Mouse (Mus musculus) gastrocnemius, postnatal 36 days (tissue): Measurements from ENCODE around the gene Nup214. TPM values are rescaled to one million over a fixed set of nuclear protein-coding genes. Genes with fewer than 3 reads are reported as not detected.
A peak's percentile ranks its signal among the peaks of the same experiment; 100 is the strongest.

Experiments used
- DNase-seq, 2 experiments: peaks; one replicate each; pipeline ENCODE4 v3.0.0; 2022
- intact Hi-C: fragments of 180-260 bp; cut with DNase I; formaldehyde crosslinking; loops from one replicate; pipeline ENCODE4 v1.15.1; 2025
- microRNA-seq, 2 experiments: library from miRNA; unstranded; fragments of <30 nt; microRNA quantifications; one replicate each; pipeline ENCODE4 v1.2.0; 2021
- total RNA-seq, 2 experiments: library from RNA; stranded (reverse); gene quantifications; 2 replicates each; pipeline ENCODE4 v1.2.3; 2021

The Nup214 gene
- total RNA-seq, 2 experiments from 2014 or later: 13.9 to 28.4 TPM

- intact Hi-C loops: loop anchor here (5.0 kb wide), 1 partner anchor 44 kb away; no protein-coding TSS in a partner anchor
These were observed 114.2 kb downstream of the Nup214 start for GRCm38 (mm10) chr2:32088372-32088981.

GRCm38 (mm10) chr2:32089606-32090005 lies 115.4 kb downstream of the Nup214 start:
- DNase-seq: no peak
- intact Hi-C loops: loop anchor here (5.0 kb wide), 1 partner anchor 43 kb away; no protein-coding TSS in a partner anchor

More at GRCm38 (mm10) chr2:32088372-32088981, 114.2 kb downstream of the Nup214 start:
- DNase-seq: peak; percentile 61 to 62

GRCm38 (mm10) chr2:32090145-32090544 lies 115.9 kb downstream of the Nup214 start:
- no peak for DNase-seq
- intact Hi-C loops: no loop called here

GRCm38 (mm10) chr2:32091956-32092355 lies 117.7 kb downstream of the Nup214 start:
- intact Hi-C loops: no loop called here
- peak in 1 of 2 experiments; percentile 42 for DNase-seq

- intact Hi-C loops: no loop called here
- no peak for DNase-seq
These were observed 119.9 kb downstream of the Nup214 start for GRCm38 (mm10) chr2:32094001-32094707.

- DNase-seq: peak; percentile 78 to 79
- intact Hi-C loops: loop anchor here (1.0 kb wide), 1 partner anchor 12 kb away; no protein-coding TSS in a partner anchor
These were observed 121.3 kb downstream of the Nup214 start, which contains the start of gene Plpp7 for GRCm38 (mm10) chr2:32095351-32096121. Gene Plpp7 (plus strand): TSS chr2:32095528.

GRCm38 (mm10) chr2:32096122-32096420 lies 121.8 kb downstream of the Nup214 start:
- intact Hi-C loops: loop anchor here (1.0 kb wide), 1 partner anchor 13 kb away; no protein-coding TSS in a partner anchor

GRCm38 (mm10) chr2:32102944-32103343 lies 128.7 kb downstream of the Nup214 start:
- DNase-seq: no peak

More at GRCm38 (mm10) chr2:32096122-32096420, 121.8 kb downstream of the Nup214 start:
- DNase-seq: peak in 1 of 2 experiments; percentile 36

GRCm38 (mm10) chr2:32103557-32103956 lies 129.3 kb downstream of the Nup214 start:
- intact Hi-C loops: no loop called here

More at GRCm38 (mm10) chr2:32102944-32103343, 128.7 kb downstream of the Nup214 start:
- intact Hi-C loops: no loop called here

More at GRCm38 (mm10) chr2:32103557-32103956, 129.3 kb downstream of the Nup214 start:
- DNase-seq: no peak

Small RNA genes lying within 50 kb of the gene (microRNA-seq; reads per million reads assigned to microRNA genes)
- gene Mir7674: 0 to 0.36 reads per million in 2 experiments

Other genes starting within 250 kb of the Nup214 start
- not detected for gene Qrfp, start 163.9 kb upstream of the Nup214 start, total RNA-seq
- not detected for gene Fibcd1, start 128.4 kb upstream of the Nup214 start, total RNA-seq
- gene Lamc3, start 87.1 kb upstream of the Nup214 start, total RNA-seq: 1 to 10 TPM in 1 of 2 experiments, under 1 TPM in 1; 0.41 to 1.0 TPM
- gene Aif1l, start 24.3 kb upstream of the Nup214 start, total RNA-seq: 1 to 10 TPM; 3.2 to 4.5 TPM
- 10 to 100 TPM; 13.2 to 16.5 TPM for gene Fam78a, start 110.4 kb downstream of the Nup214 start, total RNA-seq
- gene Plpp7, start 121.1 kb downstream of the Nup214 start, total RNA-seq: 100 to 1,000 TPM in 1 of 2 experiments, 10 to 100 TPM in 1; 96.9 to 117 TPM
- gene Prrc2b, start 176.6 kb downstream of the Nup214 start, total RNA-seq: 10 to 100 TPM; 69.4 to 70.1 TPM